17 mouse cellular contexts compared by ENCODE assay signal in genomic region chr1:118428354-118429084, GRCm38 (mm10). TPM values are rescaled to one million over a fixed set of nuclear protein-coding genes. Genes with fewer than 3 reads are reported as not detected.
DNase-seq lines count a peak whose midpoint lies in the region; ATAC-seq and TF ChIP-seq lines count a peak whose summit lies in the region.
"Had no signal": no experiment of that assay in that cellular context is flagged by ENCODE, and none has a peak within 500 bp of the region (broad histone marks: within the 10 kb centered on the region; RNA-seq: fewer than 3 reads in every experiment).

No protein-coding gene starts in this region.

- peak overlapping the region; percentile 46 for H3K27ac ChIP-seq in gastrocnemius, adult 2 months
- 0 out of 2 replicates have a peak overlapping the region, but pooled peaks have one; percentile 20 for H3K27ac ChIP-seq in MEL (ENCODE audit: control insufficient read depth, low read depth, low read length)
- H3K27ac ChIP-seq in intestine, postnatal 0 days (ENCODE audit: low read depth, low read length), result 0 out of 2 replicates have a peak overlapping the region, but pooled peaks have one; percentile 22
- H3K27ac ChIP-seq: forebrain, embryonic 12.5 days; kidney, postnatal 0 days; limb, embryonic 12.5 days had no signal

- peak; percentile 86 for ATAC-seq in intestine, postnatal 0 days
- ATAC-seq in megakaryocyte progenitor cell, adult 5-6 weeks (replicated peaks; ENCODE audit: poor library complexity), result 0 out of 2 replicates have a peak, but pooled peaks have one; percentile 20
- ATAC-seq: inflammation-experienced regulatory T-cells, adult 6 months had no signal

- DNase-seq in gastrocnemius, adult 2 months, result no peak
- no peak for DNase-seq in gastrocnemius, adult 8-10 months (ENCODE audit: low spot score in 2 of 2)
- peak; percentile 59 for DNase-seq in MEL (ENCODE audit: low read depth, low spot score)
- DNase-seq in thymus, postnatal 36 days, result no peak
- DNase-seq in adrenal gland, postnatal 14 days, result no peak
- DNase-seq in spleen, adult 12 weeks (ENCODE audit: low spot score), result no peak
- DNase-seq: cerebellum, adult 11-12 months; cerebellum, postnatal 36 days; gastrocnemius, postnatal 36 days; lung, postnatal 10 days; thymus, postnatal 4 days had no signal

- no peak for TF ChIP-seq RAD21 in MEL (IDR thresholded peaks at IDR 0.05; ENCODE audit: low read depth, low read length)

- no peaks in the 10 kb centered on the region for H3K9me3 ChIP-seq in MEL (replicated peaks; ENCODE audit: insufficient read depth, low read length)
- no peaks in the 10 kb centered on the region for H3K9me3 ChIP-seq in intestine, postnatal 0 days (ENCODE audit: control insufficient read depth)
- H3K9me3 ChIP-seq: forebrain, embryonic 12.5 days; limb, embryonic 12.5 days had no signal

- peaks cover 24% of the 10 kb centered on the region for H3K79me2 ChIP-seq in MEL (ENCODE audit: control insufficient read depth, insufficient read depth, low read length, poor library complexity)

- no peak overlapping the region for H3K4me3 ChIP-seq in gastrocnemius, adult 2 months
- H3K4me3 ChIP-seq in MEL (ENCODE audit: control insufficient read depth in 1 of 2, insufficient read depth in 1 of 2, low read depth in 2 of 2, low read length in 2 of 2), result no peak overlapping the region
- H3K4me3 ChIP-seq in intestine, postnatal 0 days (ENCODE audit: low read depth, low read length), result no peak overlapping the region
- H3K4me3 ChIP-seq: forebrain, embryonic 12.5 days; limb, embryonic 12.5 days had no signal

- peak in 1 of 2 experiments; percentile 18; a peak in 1 of 4 replicates for TF ChIP-seq EP300 in MEL (IDR thresholded peaks at IDR 0.05; ENCODE audit: low read depth in 1 of 2, low read length in 2 of 2)

- TF ChIP-seq POLR2A in MEL (IDR thresholded peaks at IDR 0.05; ENCODE audit: control insufficient read depth in 1 of 2, insufficient read depth in 1 of 2, low read depth in 1 of 2, low read length in 2 of 2, poor library complexity in 1 of 2), result no peak

- WGBS in intestine, postnatal 0 days, result 50% methylated on average over 6 of the region's 6 CpGs

- peaks cover 3 to 17% of the 10 kb centered on the region in 2 experiments for H3K36me3 ChIP-seq in MEL (ENCODE audit: control insufficient read depth in 1 of 2, insufficient read depth in 2 of 2, low read length in 2 of 2)
- H3K36me3 ChIP-seq in intestine, postnatal 0 days (ENCODE audit: control insufficient read depth, insufficient read depth), result no peaks in the 10 kb centered on the region

- no peak overlapping the region for H3K9ac ChIP-seq in MEL (ENCODE audit: control insufficient read depth, low read depth, low read length, poor library complexity, severe bottlenecking)
- H3K9ac ChIP-seq in intestine, postnatal 0 days (ENCODE audit: low read depth, low read length), result no peak overlapping the region
- H3K9ac ChIP-seq: forebrain, embryonic 12.5 days; limb, embryonic 12.5 days had no signal

- intact Hi-C loops in gastrocnemius, adult 2 months (cut with DNase I), result no loop called here

- no peak overlapping the region for H3K4me2 ChIP-seq in intestine, postnatal 0 days (replicated peaks; ENCODE audit: low read depth)
- H3K4me2 ChIP-seq: forebrain, embryonic 12.5 days; limb, embryonic 12.5 days had no signal

- H3K27me3 ChIP-seq in MEL (ENCODE audit: control insufficient read depth in 1 of 2, insufficient read depth in 2 of 2, low read length in 2 of 2), result no peaks in the 10 kb centered on the region
- H3K27me3 ChIP-seq in intestine, postnatal 0 days (replicated peaks; ENCODE audit: control insufficient read depth, insufficient read depth, low read length), result no peaks in the 10 kb centered on the region
- H3K27me3 ChIP-seq: forebrain, embryonic 12.5 days; limb, embryonic 12.5 days had no signal

- H3K4me1 ChIP-seq in MEL (ENCODE audit: control insufficient read depth in 1 of 2, insufficient read depth in 2 of 2, low read length in 2 of 2), result peaks cover 0 to 9% of the 10 kb centered on the region in 2 experiments
- 0 out of 2 replicates have a peak, but pooled peaks cover 2% of the 10 kb centered on the region for H3K4me1 ChIP-seq in intestine, postnatal 0 days (replicated peaks; ENCODE audit: control insufficient read depth, insufficient read depth, low read length)
- H3K4me1 ChIP-seq: forebrain, embryonic 12.5 days; limb, embryonic 12.5 days had no signal

- no peak for TF ChIP-seq CTCF in gastrocnemius, adult 2 months (IDR thresholded peaks at IDR 0.05)
- no peak for TF ChIP-seq CTCF in MEL (IDR thresholded peaks at IDR 0.05 in 2 of 3, conservative IDR thresholded peaks at IDR 0.05 in 1 of 3; ENCODE audit: control insufficient read depth in 1 of 3, insufficient read depth in 1 of 3, low read depth in 2 of 3, low read length in 3 of 3, poor library complexity in 1 of 3, severe bottlenecking in 1 of 3)
- no peak for TF ChIP-seq CTCF in intestine, postnatal 0 days (IDR thresholded peaks at IDR 0.05; ENCODE audit: low read depth)

TF ChIP-seq in MEL, 35 proteins besides CTCF, POLR2A, EP300 and RAD21:
- TF ChIP-seq ZC3H11A (IDR thresholded peaks at IDR 0.05; ENCODE audit: low read depth, low read length) (no peak), GATA1 (IDR thresholded peaks at IDR 0.05; ENCODE audit: low read depth, low read length) (peak; percentile 70)
TF ChIP-seq in MEL: peak in this region for 1.

RNA-seq across cellular contexts. Expression of gene Clasp1, which starts 39.7 kb away (rescaled TPM):
- 10 to 100 TPM; 45.9 to 50.5 TPM for total RNA-seq in gastrocnemius, adult 2 months (2021)
- total RNA-seq in gastrocnemius, adult 8-10 months (2022), result 10 to 100 TPM; 45.8 to 55.5 (median 51.7) TPM
- total RNA-seq in MEL (2012; rRNA removed), result 13.9 and 16.0 TPM in 2 replicates
- polyA plus RNA-seq in MEL (2012; ENCODE audit: insufficient read depth in 1 of 2, insufficient read length in 2 of 2, low read depth in 1 of 2, low replicate concordance in 2 of 2, missing spikeins in 1 of 2), result 10 to 100 TPM in 1 of 2 experiments, not detected in 1; 21.3 TPM
- polyA plus RNA-seq in intestine, postnatal 0 days (2015; fragmentation: Nextera tagmentation; extraction: Ambion mirVana), result 8.7 and 11.5 TPM in 2 replicates
- total RNA-seq in megakaryocyte progenitor cell, adult 5-6 weeks (2015), result 45.0 and 56.3 TPM in 2 replicates
- total RNA-seq in megakaryocyte progenitor cell, adult 5-6 weeks (2017), result 45.9 and 51.3 TPM in 2 replicates
- total RNA-seq in adrenal gland, postnatal 14 days (2021), result 46.3 and 50.9 TPM in 2 replicates
